Mouse (Mus musculus) urinary bladder, postnatal 36 days (tissue): ENCODE measurements around the gene Gal3st4.

Experiments used
- DNase-seq, 2 experiments: peaks; one replicate each; pipeline ENCODE4 v3.0.0; 2022; ENCODE audit warnings: low spot score in 2 of 2, mixed read lengths in 1 of 2

Gal3st4 gene

GRCm38 (mm10) chr5:138262001-138262400 is 10.6 kb downstream of the Gal3st4 start:
- no peak for DNase-seq

- no peak for DNase-seq
These were observed 11.8 kb downstream of the Gal3st4 start for GRCm38 (mm10) chr5:138260834-138261233.

GRCm38 (mm10) chr5:138260051-138260450 is 12.6 kb downstream of the Gal3st4 start:
- no peak for DNase-seq

GRCm38 (mm10) chr5:138258993-138259392 is 13.6 kb downstream of the Gal3st4 start:
- DNase-seq: no peak

GRCm38 (mm10) chr5:138258542-138258941 is 14.1 kb downstream of the Gal3st4 start:
- DNase-seq: no peak

- no peak for DNase-seq
These were observed 14.6 kb downstream of the Gal3st4 start for GRCm38 (mm10) chr5:138258078-138258477.

GRCm38 (mm10) chr5:138257585-138257978 is 15.1 kb downstream of the Gal3st4 start:
- DNase-seq: no peak

- DNase-seq: no peak
These were observed 15.6 kb downstream of the Gal3st4 start for GRCm38 (mm10) chr5:138256966-138257584.

GRCm38 (mm10) chr5:138256094-138256467 is 16.6 kb downstream of the Gal3st4 start:
- DNase-seq: no peak

- peak; percentile 87 to 93 for DNase-seq
These were observed 17.1 kb downstream of the Gal3st4 start, which contains the start of gene Lamtor4 for GRCm38 (mm10) chr5:138255353-138256093. Gene Lamtor4, plus strand, starts transcription at chr5:138255482.

- DNase-seq: no peak
These were observed 19.6 kb downstream of the Gal3st4 start for GRCm38 (mm10) chr5:138253061-138253460.

- no peak for DNase-seq
These were observed 21.5 kb downstream of the Gal3st4 start for GRCm38 (mm10) chr5:138251144-138251543.

- no peak for DNase-seq
These were observed 31.1 kb downstream of the Gal3st4 start for GRCm38 (mm10) chr5:138241511-138241910.

- no peak for DNase-seq
These were observed 38.4 kb downstream of the Gal3st4 start for GRCm38 (mm10) chr5:138234224-138234623.

GRCm38 (mm10) chr5:138233778-138234177 is 38.9 kb downstream of the Gal3st4 start:
- no peak for DNase-seq

GRCm38 (mm10) chr5:138229511-138229910 is 43.1 kb downstream of the Gal3st4 start:
- no peak for DNase-seq

GRCm38 (mm10) chr5:138228026-138228425 is 44.6 kb downstream of the Gal3st4 start:
- no peak for DNase-seq

- no peak for DNase-seq
These were observed 45.3 kb downstream of the Gal3st4 start for GRCm38 (mm10) chr5:138227367-138227766.

- DNase-seq: no peak
These were observed 46.1 kb downstream of the Gal3st4 start for GRCm38 (mm10) chr5:138226491-138226890.

- DNase-seq: no peak
These were observed 46.9 kb downstream of the Gal3st4 start, which contains the start of gene Nxpe5 for GRCm38 (mm10) chr5:138225700-138226099. Gene Nxpe5, plus strand, starts transcription at chr5:138225898.

GRCm38 (mm10) chr5:138223287-138223686 is 49.4 kb downstream of the Gal3st4 start:
- no peak for DNase-seq

- peak; percentile 85 to 89 for DNase-seq
These were observed 50.5 kb downstream of the Gal3st4 start for GRCm38 (mm10) chr5:138222111-138222510.

GRCm38 (mm10) chr5:138219864-138220263 is 52.8 kb downstream of the Gal3st4 start:
- DNase-seq: no peak
